Mouse (Mus musculus) forebrain, embryonic 12.5 days (tissue): ENCODE measurements around the gene Gimap8. TPM values are rescaled to one million over a fixed set of nuclear protein-coding genes. Genes with fewer than 3 reads are reported as not detected.

Experiments used
- ATAC-seq: fragments of 200-750 bp; cut with Nextera tagmentation; 2 replicates; pipeline ENCODE4 v1.8.0; 2017; ENCODE audit warnings: moderate TSS enrichment; ENCODE audit not compliant: low FRiP score
- H3K27ac ChIP-seq: fragments of 300-500 bp; sonication (generic); 2 replicates; pipeline ENCODE4 v1.5.1; 2016; ENCODE audit warnings: mild to moderate bottlenecking
- H3K27me3 ChIP-seq: fragments of 300-500 bp; sonication (generic); 2 replicates; pipeline ENCODE4 v1.6.1; 2016; ENCODE audit warnings: mild to moderate bottlenecking
- H3K36me3 ChIP-seq: fragments of 300-500 bp; sonication (generic); replicated peaks from 2 replicates; pipeline ENCODE4 v1.6.1; 2016; ENCODE audit warnings: mild to moderate bottlenecking
- H3K4me1 ChIP-seq: fragments of 300-500 bp; sonication (generic); 2 replicates; pipeline ENCODE4 v1.6.1; 2016
- H3K4me2 ChIP-seq: fragments of 300-500 bp; sonication (generic); 2 replicates; pipeline ENCODE4 v1.6.1; 2016; ENCODE audit warnings: mild to moderate bottlenecking, moderate library complexity
- H3K4me3 ChIP-seq: fragments of 300-500 bp; sonication (generic); replicated peaks from 2 replicates; pipeline ENCODE4 v1.5.1; 2016; ENCODE audit warnings: mild to moderate bottlenecking
- H3K9ac ChIP-seq: fragments of 300-500 bp; sonication (generic); 2 replicates; pipeline ENCODE4 v1.6.1; 2016; ENCODE audit warnings: mild to moderate bottlenecking
- H3K9me3 ChIP-seq: fragments of 300-500 bp; sonication (generic); 2 replicates; pipeline ENCODE4 v1.6.1; 2016
- WGBS: fragments of 180-500 bp; shearing (Covaris S2); methylation state at CpG from one replicate; pipeline ENCODE4 v1.1.7; 2016; 5-methylcytosine and 5-hydroxymethylcytosine counted together
- polyA plus RNA-seq: library from polyadenylated mRNA; unstranded; fragments of >200 nt; fragmentation: Nextera tagmentation; extraction: Ambion mirVana; gene quantifications from 2 replicates; pipeline ENCODE4 v1.2.1, GENCODE M21; 2016

The Gimap8 gene
- polyA plus RNA-seq, 1 experiment from 2014 or later = 0.36 TPM

DNA sequence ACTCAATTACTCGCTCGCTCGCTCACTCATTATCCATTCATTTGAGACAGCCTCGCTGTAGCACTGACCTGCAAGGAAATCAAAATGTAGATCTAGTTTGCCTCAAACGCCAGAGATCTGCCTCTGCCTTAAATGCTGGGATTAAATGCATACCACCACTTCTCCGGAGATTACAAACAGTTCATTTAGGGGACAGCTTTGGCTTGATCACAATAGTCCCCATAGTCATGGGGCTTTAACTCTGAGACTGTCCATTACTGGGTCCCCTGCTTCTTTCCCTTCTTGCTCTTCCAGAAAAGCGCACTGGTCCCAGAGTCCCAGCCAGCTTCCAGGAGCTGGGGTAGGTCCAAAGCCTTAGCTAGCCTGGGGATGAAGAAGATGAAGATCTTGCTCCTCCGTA lies 20.6 kb upstream of the Gimap8 start, which contains the start of gene AI854703:
TSS of gene AI854703 (plus strand) at position 301 of the 400 bp plus-strand sequence.
- Histone ChIP-seq H3K27ac (no peak within 1 kb of the TSS), H3K27me3 (peaks cover 56% of the 10 kb centered on the region), H3K4me1 (peaks cover 23% of the 10 kb centered on the region), H3K9ac (peak within 1 kb of the TSS; percentile 48), H3K4me2 (peak within 1 kb of the TSS; percentile 66), H3K36me3 (no peaks in the 10 kb centered on the region), H3K9me3 (no peaks in the 10 kb centered on the region), H3K4me3 (peak within 1 kb of the TSS; percentile 44)
- no peak for ATAC-seq
- 16% methylated on average over 8 of the region's 8 CpGs for WGBS

DNA sequence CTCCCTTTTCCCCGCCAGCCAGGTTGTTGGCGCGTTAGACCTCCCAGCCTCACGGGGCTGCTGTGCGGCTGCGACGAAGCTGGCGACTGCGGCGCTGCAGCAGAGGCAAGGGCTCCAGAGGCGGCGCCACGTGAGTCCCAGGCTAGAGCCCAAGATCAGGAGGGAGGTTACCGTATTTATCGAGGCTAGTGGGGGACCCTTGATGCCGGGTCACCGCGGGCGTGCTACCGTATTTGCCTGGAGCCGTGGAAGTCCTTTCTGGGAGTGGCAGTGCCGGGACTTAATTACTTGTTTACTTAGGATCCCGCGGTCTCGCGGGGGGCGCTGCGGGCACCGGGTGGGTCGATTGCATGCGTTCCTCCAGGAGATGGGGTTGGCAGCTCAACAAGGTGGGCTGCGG lies 20.1 kb upstream of the Gimap8 start:
- 0 out of 2 replicates have a peak, but pooled peaks have one; percentile 2 for ATAC-seq
- Histone ChIP-seq H3K36me3 (no peaks in the 10 kb centered on the region), H3K4me1 (peaks cover 23% of the 10 kb centered on the region), H3K9ac (peak overlapping the region; percentile 48), H3K27me3 (peaks cover 61% of the 10 kb centered on the region), H3K27ac (no peak overlapping the region), H3K4me2 (peak overlapping the region; percentile 66), H3K9me3 (no peaks in the 10 kb centered on the region), H3K4me3 (peak overlapping the region; percentile 44)
- WGBS = under 1% methylated on average over 32 of the region's 32 CpGs

DNA sequence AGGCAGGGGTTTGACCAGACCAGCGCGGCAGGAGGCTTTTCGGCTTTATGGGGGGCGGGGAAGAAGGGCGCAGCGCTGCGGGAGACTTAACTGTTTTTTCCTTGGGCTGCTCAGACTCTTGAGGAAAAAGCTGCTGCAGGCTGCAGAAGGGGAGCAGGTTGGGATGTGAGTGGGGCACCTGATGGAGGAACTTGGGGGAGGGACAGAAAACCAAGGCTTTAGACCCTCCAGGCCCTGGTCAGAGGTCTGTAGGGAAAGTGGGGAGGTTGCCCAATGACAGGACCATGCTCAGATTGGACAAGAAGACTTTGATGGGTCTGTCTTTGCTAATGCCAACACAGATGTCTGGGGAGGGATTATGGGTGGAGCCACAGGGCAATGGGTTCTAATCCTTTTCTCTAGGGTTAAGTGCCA lies 19.5 kb upstream of the Gimap8 start:
- no peak overlapping the region for H3K27ac ChIP-seq
- H3K9ac ChIP-seq = peak overlapping the region; percentile 48
- H3K27me3 ChIP-seq = peaks cover 62% of the 10 kb centered on the region
- no peaks in the 10 kb centered on the region for H3K36me3 ChIP-seq
- WGBS = under 1% methylated on average over 7 of the region's 7 CpGs
- H3K4me3 ChIP-seq = peak overlapping the region; percentile 44
- peak overlapping the region; percentile 66 for H3K4me2 ChIP-seq
- peaks cover 23% of the 10 kb centered on the region for H3K4me1 ChIP-seq
- no peak for ATAC-seq
- no peaks in the 10 kb centered on the region for H3K9me3 ChIP-seq

DNA sequence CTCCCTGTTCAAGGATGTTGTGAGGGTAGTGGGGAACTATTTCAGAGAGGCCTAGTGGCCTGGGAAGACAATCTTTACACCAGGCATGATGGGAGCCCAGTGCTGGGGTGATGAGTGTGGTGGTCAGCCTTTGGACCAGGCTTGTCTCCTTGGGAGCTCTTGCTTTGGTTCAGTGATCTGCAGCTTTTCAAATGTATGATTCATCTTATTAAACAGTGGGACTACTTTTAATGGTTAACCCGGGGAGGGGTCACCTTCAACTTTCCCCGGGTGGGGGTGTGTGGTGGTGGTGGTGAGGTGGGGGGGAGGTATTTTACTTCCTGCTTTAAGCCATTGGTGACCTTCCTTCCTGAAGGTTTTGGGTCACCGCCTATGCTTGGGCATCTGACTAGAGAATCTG lies 18.7 kb upstream of the Gimap8 start:
- H3K4me2 ChIP-seq = no peak overlapping the region
- WGBS = 90% methylated on average over 3 of the region's 3 CpGs
- H3K4me3 ChIP-seq = no peak overlapping the region
- H3K27me3 ChIP-seq = peaks cover 62% of the 10 kb centered on the region
- no peak overlapping the region for H3K27ac ChIP-seq
- no peaks in the 10 kb centered on the region for H3K36me3 ChIP-seq
- H3K9me3 ChIP-seq = no peaks in the 10 kb centered on the region
- ATAC-seq = no peak
- no peak overlapping the region for H3K9ac ChIP-seq
- peaks cover 23% of the 10 kb centered on the region for H3K4me1 ChIP-seq

DNA sequence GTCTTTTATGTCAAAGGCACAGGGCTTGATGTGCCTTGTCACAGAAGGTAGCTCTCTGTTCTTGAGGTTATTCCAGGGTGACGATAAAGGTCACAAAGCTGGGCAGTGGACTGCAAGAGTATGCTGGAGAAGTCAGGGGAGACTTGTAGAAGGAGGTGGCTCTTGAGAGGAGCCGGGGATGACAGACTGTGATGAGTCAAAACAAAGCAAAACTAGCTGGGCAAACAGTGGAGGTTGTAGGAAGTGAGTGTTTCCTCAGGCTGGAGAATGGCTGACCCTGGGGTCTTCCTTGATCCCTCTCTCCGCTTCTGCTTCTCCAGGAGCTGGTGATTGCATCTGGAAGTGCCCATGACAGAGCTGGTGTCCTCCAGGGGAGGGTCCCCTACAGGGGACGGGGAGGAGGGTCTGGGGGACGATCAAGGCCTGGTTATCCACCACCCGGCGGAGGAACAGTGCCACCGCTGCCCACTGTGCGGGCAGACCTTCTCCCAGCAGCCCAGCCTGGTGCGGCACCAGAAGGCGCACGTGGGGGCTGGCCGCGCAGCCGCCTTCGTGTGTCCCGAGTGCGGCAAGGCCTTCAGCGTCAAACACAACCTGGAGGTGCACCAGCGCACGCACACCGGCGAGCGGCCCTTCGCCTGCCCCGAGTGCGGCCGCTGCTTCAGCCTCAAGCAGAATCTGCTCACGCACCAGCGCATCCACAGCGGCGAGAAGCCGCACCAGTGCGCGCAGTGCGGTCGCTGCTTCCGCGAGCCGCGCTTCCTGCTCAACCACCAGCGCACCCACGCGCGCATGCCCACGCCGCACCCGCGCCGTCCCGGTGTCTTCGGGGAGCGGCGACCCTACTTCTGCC lies 18.0 kb upstream of the Gimap8 start:
- Histone ChIP-seq H3K9ac (peak overlapping the region; percentile 49), H3K9me3 (no peaks in the 10 kb centered on the region), H3K4me2 (peak overlapping the region; percentile 77), H3K27me3 (peaks cover 62% of the 10 kb centered on the region), H3K36me3 (no peaks in the 10 kb centered on the region), H3K4me1 (peaks cover 23% of the 10 kb centered on the region), H3K27ac (no peak overlapping the region), H3K4me3 (peak overlapping the region; percentile 44)
- whole genome bisulfite sequencing = 6% methylated on average over 54 of the region's 54 CpGs
- peak; percentile 45 for ATAC-seq

DNA sequence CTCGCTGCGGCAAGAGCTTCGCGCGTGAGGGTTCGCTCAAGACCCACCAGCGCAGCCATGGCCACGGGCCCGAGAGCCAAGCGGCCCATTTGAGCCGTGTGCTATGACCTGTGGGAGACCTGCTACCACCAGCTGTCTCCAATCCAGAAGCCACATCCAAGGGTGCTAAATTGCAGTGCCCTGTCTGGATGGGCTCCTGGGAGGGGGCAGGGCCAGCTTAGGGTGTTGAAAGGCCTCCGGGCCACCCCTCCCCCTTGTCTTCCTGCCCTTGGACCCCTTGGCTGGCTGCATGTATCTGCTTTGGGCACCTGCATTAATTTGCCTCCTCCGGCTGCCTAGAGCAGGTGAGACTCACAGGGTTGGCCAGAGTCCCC lies 17.4 kb upstream of the Gimap8 start:
- Histone ChIP-seq H3K27ac (no peak overlapping the region), H3K4me1 (peaks cover 23% of the 10 kb centered on the region), H3K4me3 (peak overlapping the region; percentile 44), H3K36me3 (no peaks in the 10 kb centered on the region), H3K9ac (peak overlapping the region; percentile 49), H3K4me2 (peak overlapping the region; percentile 77), H3K9me3 (no peaks in the 10 kb centered on the region), H3K27me3 (peaks cover 62% of the 10 kb centered on the region)
- WGBS = 21% methylated on average over 13 of the region's 13 CpGs
- peak; percentile 28 for ATAC-seq

DNA sequence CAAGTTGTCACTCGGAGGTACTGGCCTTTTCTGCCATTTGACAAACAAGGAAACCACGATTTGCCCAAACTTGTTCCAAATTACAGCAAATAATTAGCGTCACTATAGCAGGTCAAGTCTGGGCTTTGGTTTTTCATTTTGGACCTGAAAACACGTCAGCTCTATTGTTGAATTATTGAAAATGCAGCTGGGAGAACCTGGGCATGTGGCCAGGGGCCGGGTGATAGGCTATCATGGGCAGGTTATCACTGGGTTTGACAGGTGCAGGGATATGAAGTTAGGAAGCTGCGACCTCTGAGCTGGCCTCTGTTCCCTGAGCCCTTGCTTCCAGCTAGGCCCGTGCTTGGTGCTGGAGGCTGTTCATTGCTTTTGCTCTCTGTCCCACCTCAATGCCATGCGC lies 16.2 kb upstream of the Gimap8 start:
- Histone ChIP-seq H3K4me3 (no peak overlapping the region), H3K9me3 (no peaks in the 10 kb centered on the region), H3K4me1 (peaks cover 23% of the 10 kb centered on the region), H3K36me3 (no peaks in the 10 kb centered on the region), H3K27me3 (peaks cover 53% of the 10 kb centered on the region), H3K27ac (no peak overlapping the region), H3K4me2 (no peak overlapping the region), H3K9ac (no peak overlapping the region)
- ATAC-seq = no peak
- 89% methylated on average over 8 of the region's 8 CpGs for WGBS

DNA sequence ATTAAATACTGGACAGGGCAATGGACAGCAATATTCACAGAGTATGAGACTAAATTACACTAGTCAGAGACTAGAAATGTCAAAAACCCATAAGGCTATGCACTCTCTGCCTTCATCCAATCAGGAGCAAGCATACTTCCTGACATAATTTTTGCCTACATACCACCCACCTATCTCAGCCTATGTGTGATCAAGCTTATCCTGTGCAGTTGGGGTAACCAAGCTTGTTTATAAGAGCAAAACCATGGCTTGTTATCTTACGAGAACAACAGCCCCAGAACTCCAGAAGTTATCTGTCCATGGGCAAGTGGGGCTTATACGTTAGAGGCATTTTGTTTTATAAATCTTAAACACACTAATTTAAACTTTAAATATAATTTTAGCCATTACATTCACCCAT lies 11.9 kb upstream of the Gimap8 start:
- Histone ChIP-seq H3K36me3 (no peaks in the 10 kb centered on the region), H3K4me1 (no peaks in the 10 kb centered on the region), H3K27me3 (peaks cover 12% of the 10 kb centered on the region), H3K9me3 (no peaks in the 10 kb centered on the region), H3K4me2 (no peak overlapping the region), H3K9ac (no peak overlapping the region), H3K4me3 (no peak overlapping the region), H3K27ac (no peak overlapping the region)
- 86% methylated on average over 2 of the region's 2 CpGs for WGBS
- ATAC-seq = no peak

DNA sequence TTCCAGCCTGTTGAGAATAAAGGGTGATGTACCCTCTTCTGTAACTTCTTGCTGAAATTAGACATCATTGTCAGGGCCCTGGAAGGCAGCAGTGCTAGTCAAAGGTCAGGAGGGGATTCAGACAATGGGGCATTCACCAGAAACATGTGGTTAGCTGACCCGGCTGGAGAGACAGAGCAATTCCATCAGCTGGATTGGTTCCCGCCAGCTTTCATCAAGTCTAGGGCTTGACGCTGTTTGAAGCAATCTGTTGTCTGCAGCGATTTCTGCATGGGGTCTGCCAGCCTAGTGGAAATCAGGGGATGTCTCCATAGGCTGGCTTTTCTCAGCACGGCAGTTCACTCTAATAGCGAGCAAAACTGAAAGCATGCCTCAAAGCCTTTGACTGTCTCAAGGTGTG lies 10.5 kb upstream of the Gimap8 start:
- Histone ChIP-seq H3K4me1 (no peaks in the 10 kb centered on the region), H3K4me2 (no peak overlapping the region), H3K27me3 (0 out of 2 replicates have a peak, but pooled peaks cover 5% of the 10 kb centered on the region), H3K27ac (no peak overlapping the region), H3K9me3 (no peaks in the 10 kb centered on the region), H3K4me3 (no peak overlapping the region), H3K9ac (no peak overlapping the region), H3K36me3 (no peaks in the 10 kb centered on the region)
- WGBS = 52% methylated on average over 6 of the region's 6 CpGs
- ATAC-seq = no peak

DNA sequence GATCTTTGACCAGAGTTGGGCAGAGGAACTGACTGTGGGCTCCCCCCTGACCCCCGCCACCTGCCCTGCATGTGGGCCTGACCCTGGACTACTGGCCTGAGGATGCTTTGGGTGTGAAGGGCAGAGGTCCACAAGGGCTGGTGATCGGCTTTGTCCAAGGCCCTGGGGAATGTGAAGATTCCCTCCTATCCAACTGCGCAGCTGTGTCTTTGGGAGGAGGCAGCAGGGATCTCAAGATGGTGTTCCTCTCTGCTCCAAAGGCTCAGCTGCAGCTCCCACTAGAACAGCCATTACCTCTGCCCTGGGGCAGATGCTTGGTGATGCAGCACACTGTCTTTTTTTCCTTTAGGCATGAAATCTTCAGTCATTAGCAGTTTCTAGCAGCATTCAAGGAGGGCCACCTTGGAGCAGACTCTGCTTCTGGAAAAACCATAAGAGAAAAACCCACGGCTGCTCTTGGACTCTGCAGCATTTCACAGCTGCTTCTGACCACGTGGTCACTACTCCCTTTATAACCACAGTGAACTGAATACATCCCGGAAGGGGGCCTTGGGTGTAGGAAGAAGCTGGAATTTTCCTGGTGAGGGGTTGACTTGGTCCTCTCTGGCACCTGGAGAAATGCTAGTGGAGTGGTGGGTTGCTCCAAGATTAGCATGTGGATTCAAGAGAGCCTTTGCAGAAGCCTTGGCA lies 9.1 kb upstream of the Gimap8 start:
- WGBS = 83% methylated on average over 6 of the region's 6 CpGs
- ATAC-seq = no peak
- H3K27ac ChIP-seq = no peak overlapping the region

DNA sequence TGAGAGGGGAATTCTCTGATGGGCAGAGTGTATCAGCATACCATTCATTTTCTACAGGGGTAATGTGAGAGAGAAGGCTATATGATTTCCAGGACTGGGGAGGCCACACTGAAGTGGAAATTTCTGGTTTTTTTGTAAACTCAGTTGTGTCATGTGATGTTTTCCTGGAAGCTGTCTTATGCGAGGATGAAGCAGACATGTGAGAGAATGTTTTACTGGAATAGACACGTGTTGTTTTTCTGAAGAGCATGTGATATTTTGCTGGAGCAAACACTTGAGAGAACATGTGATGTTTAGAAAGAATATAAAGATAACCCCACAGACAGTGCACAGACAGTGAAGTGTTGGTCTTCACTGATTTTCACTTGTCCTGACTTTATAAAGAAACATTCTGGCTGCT lies 8.5 kb upstream of the Gimap8 start:
- no peaks in the 10 kb centered on the region for H3K36me3 ChIP-seq
- no peak overlapping the region for H3K4me2 ChIP-seq
- no peaks in the 10 kb centered on the region for H3K9me3 ChIP-seq
- no peaks in the 10 kb centered on the region for H3K27me3 ChIP-seq
- H3K4me1 ChIP-seq = no peaks in the 10 kb centered on the region
- H3K27ac ChIP-seq = no peak overlapping the region
- H3K4me3 ChIP-seq = no peak overlapping the region
- ATAC-seq = no peak
- no peak overlapping the region for H3K9ac ChIP-seq
- 80% methylated on average over 2 of the region's 2 CpGs for WGBS

More for the DNA sequence above, 9.1 kb upstream of the Gimap8 start:
- Histone ChIP-seq H3K36me3 (no peaks in the 10 kb centered on the region), H3K4me2 (no peak overlapping the region), H3K27me3 (no peaks in the 10 kb centered on the region), H3K4me1 (no peaks in the 10 kb centered on the region), H3K9ac (no peak overlapping the region), H3K4me3 (no peak overlapping the region), H3K9me3 (no peaks in the 10 kb centered on the region)

DNA sequence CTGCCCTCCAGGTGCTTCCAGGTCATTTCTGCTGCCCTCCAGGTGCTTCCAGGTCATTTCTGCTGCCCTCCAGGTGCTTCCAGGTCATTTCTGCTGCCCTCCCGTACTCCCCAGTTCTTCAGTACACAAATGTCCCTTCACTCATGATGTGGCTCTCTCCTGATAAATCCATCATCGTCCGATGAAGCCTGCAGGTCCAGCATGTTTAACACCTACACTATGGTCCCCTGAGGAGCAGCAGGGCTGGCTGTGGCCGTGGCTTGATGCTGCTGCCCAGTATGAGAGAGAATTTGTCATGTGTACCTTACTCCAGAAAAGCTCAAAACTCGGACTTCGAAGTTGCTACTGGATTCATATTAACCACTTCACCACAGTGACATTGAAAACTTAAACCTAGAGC lies 5.6 kb upstream of the Gimap8 start:
- Histone ChIP-seq H3K27me3 (0 out of 2 replicates have a peak, but pooled peaks cover 4% of the 10 kb centered on the region), H3K27ac (no peak overlapping the region), H3K4me1 (no peaks in the 10 kb centered on the region), H3K9ac (no peak overlapping the region), H3K4me3 (no peak overlapping the region), H3K4me2 (no peak overlapping the region), H3K36me3 (no peaks in the 10 kb centered on the region), H3K9me3 (no peaks in the 10 kb centered on the region)
- no peak for ATAC-seq
- 82% methylated on average over 6 of the region's 6 CpGs for WGBS
